Mouse (Mus musculus): ENCODE results near the gene Adamts7. TPM values are rescaled to one million over a fixed set of nuclear protein-coding genes. Genes with fewer than 3 reads are reported as not detected.

The Adamts7 gene
- total RNA-seq, 2 experiments from 2014 or later = 4.6 to 6.9 TPM

GRCm38 (mm10) chr9:90234786-90235185 is 71.9 kb downstream of the Adamts7 start:
- DNase-seq = peak; percentile 35 to 41

- DNase-seq = peak in 1 of 2 experiments; percentile 53
These were observed 72.5 kb downstream of the Adamts7 start for GRCm38 (mm10) chr9:90235258-90235882.

- no peak for DNase-seq
These were observed 73.9 kb downstream of the Adamts7 start for GRCm38 (mm10) chr9:90236817-90237216.

- DNase-seq = no peak
These were observed 74.6 kb downstream of the Adamts7 start for GRCm38 (mm10) chr9:90237232-90238062.

- DNase-seq = no peak
These were observed 77.7 kb downstream of the Adamts7 start for GRCm38 (mm10) chr9:90240560-90240959.

- no peak for DNase-seq
These were observed 78.2 kb downstream of the Adamts7 start for GRCm38 (mm10) chr9:90241041-90241440.

- DNase-seq = no peak
These were observed 78.7 kb downstream of the Adamts7 start for GRCm38 (mm10) chr9:90241618-90242017.

- no peak for DNase-seq
These were observed 79.4 kb downstream of the Adamts7 start for GRCm38 (mm10) chr9:90242291-90242690.

- peak; percentile 39 to 66 for DNase-seq
These were observed 80.0 kb downstream of the Adamts7 start for GRCm38 (mm10) chr9:90242855-90243254.

- no peak for DNase-seq
These were observed 81.7 kb downstream of the Adamts7 start for GRCm38 (mm10) chr9:90244301-90245151.

GRCm38 (mm10) chr9:90245206-90245605 is 82.3 kb downstream of the Adamts7 start:
- DNase-seq = no peak

GRCm38 (mm10) chr9:90245781-90246180 is 82.9 kb downstream of the Adamts7 start:
- DNase-seq = no peak

GRCm38 (mm10) chr9:90247316-90247715 is 84.4 kb downstream of the Adamts7 start:
- no peak for DNase-seq

- no peak for DNase-seq
These were observed 85.5 kb downstream of the Adamts7 start for GRCm38 (mm10) chr9:90248326-90248725.

GRCm38 (mm10) chr9:90249036-90249435 is 86.2 kb downstream of the Adamts7 start:
- DNase-seq = no peak

- DNase-seq = no peak
These were observed 87.4 kb downstream of the Adamts7 start for GRCm38 (mm10) chr9:90250141-90250775.

GRCm38 (mm10) chr9:90250964-90251750 is 88.3 kb downstream of the Adamts7 start:
- DNase-seq = no peak

- DNase-seq = no peak
These were observed 90.3 kb downstream of the Adamts7 start for GRCm38 (mm10) chr9:90253181-90253580.

- DNase-seq = no peak
These were observed 93.1 kb downstream of the Adamts7 start for GRCm38 (mm10) chr9:90255844-90256405.

GRCm38 (mm10) chr9:90257220-90257619 is 94.4 kb downstream of the Adamts7 start:
- DNase-seq = no peak
